Mouse (Mus musculus) lung, embryonic 15.5 days (tissue): Measurements from ENCODE around the gene Bcar1. TPM values are rescaled to one million over a fixed set of nuclear protein-coding genes. Genes with fewer than 3 reads are reported as not detected.

Experiments used
- ATAC-seq: fragments of 200-750 bp; cut with Nextera tagmentation; 2 replicates; pipeline ENCODE4 v1.8.0; 2017; ENCODE audit warnings: moderate number of reproducible peaks, borderline replicate concordance; ENCODE audit not compliant: low FRiP score, low TSS enrichment; ENCODE audit errors: extremely low read depth
- H3K27ac ChIP-seq: fragments of 300-500 bp; sonication (generic); 2 replicates; pipeline ENCODE4 v1.5.1; 2015; ENCODE audit warnings: moderate library complexity, mild to moderate bottlenecking, inconsistent platforms
- H3K27me3 ChIP-seq: fragments of 300-500 bp; sonication (generic); 2 replicates; pipeline ENCODE4 v1.6.1; 2015; ENCODE audit warnings: inconsistent platforms
- H3K36me3 ChIP-seq: fragments of 300-500 bp; sonication (generic); 2 replicates; pipeline ENCODE4 v1.6.1; 2015; ENCODE audit warnings: inconsistent platforms
- H3K4me1 ChIP-seq: fragments of 300-500 bp; sonication (generic); 2 replicates; pipeline ENCODE4 v1.6.1; 2015; ENCODE audit warnings: inconsistent platforms
- H3K4me2 ChIP-seq: fragments of 300-500 bp; sonication (generic); 2 replicates; pipeline ENCODE4 v1.6.1; 2015; ENCODE audit warnings: inconsistent platforms, mild to moderate bottlenecking, moderate library complexity
- H3K4me3 ChIP-seq: fragments of 300-500 bp; sonication (generic); 2 replicates; pipeline ENCODE4 v1.5.1; 2015; ENCODE audit warnings: mild to moderate bottlenecking, inconsistent platforms
- H3K9ac ChIP-seq: fragments of 300-500 bp; sonication (generic); 2 replicates; pipeline ENCODE4 v1.6.1; 2015; ENCODE audit warnings: inconsistent platforms
- H3K9me3 ChIP-seq: fragments of 300-500 bp; sonication (generic); 2 replicates; pipeline ENCODE4 v1.6.1; 2016; ENCODE audit warnings: inconsistent platforms
- WGBS: fragments of 180-500 bp; shearing (Covaris S2); methylation state at CpG from one replicate; pipeline ENCODE4 v1.1.7; 2015; 5-methylcytosine and 5-hydroxymethylcytosine counted together
- polyA plus RNA-seq: library from polyadenylated mRNA; unstranded; fragments of >200 nt; fragmentation: Nextera tagmentation; extraction: Ambion mirVana; gene quantifications from 2 replicates; pipeline ENCODE4 v1.2.1, GENCODE M21; 2015

Gene Bcar1
- polyA plus RNA-seq, 1 experiment from 2014 or later = 42.6 TPM

- no peak for ATAC-seq
- Histone ChIP-seq H3K4me1 (no peaks in the 10 kb centered on the region), H3K9ac (no peak overlapping the region), H3K36me3 (peaks cover 13% of the 10 kb centered on the region; the same call in 1 of the 2 replicates), H3K4me2 (no peak overlapping the region), H3K4me3 (no peak overlapping the region), H3K9me3 (no peaks in the 10 kb centered on the region), H3K27ac (no peak overlapping the region), H3K27me3 (no peaks in the 10 kb centered on the region)
- WGBS = 90% methylated on average over 10 of the region's 10 CpGs
These were observed 37.3 kb upstream of the Bcar1 start for GRCm38 (mm10) chr8:111780697-111781424.

GRCm38 (mm10) chr8:111779690-111780089 lies 36.1 kb upstream of the Bcar1 start:
- H3K4me1 ChIP-seq = no peaks in the 10 kb centered on the region
- 76% methylated on average over 7 of the region's 7 CpGs for WGBS
- H3K4me3 ChIP-seq = no peak overlapping the region
- H3K27ac ChIP-seq = no peak overlapping the region
- peaks cover 16% of the 10 kb centered on the region for H3K36me3 ChIP-seq
- no peaks in the 10 kb centered on the region for H3K9me3 ChIP-seq
- no peak overlapping the region for H3K4me2 ChIP-seq
- ATAC-seq = no peak
- no peak overlapping the region for H3K9ac ChIP-seq
- no peaks in the 10 kb centered on the region for H3K27me3 ChIP-seq

DNA sequence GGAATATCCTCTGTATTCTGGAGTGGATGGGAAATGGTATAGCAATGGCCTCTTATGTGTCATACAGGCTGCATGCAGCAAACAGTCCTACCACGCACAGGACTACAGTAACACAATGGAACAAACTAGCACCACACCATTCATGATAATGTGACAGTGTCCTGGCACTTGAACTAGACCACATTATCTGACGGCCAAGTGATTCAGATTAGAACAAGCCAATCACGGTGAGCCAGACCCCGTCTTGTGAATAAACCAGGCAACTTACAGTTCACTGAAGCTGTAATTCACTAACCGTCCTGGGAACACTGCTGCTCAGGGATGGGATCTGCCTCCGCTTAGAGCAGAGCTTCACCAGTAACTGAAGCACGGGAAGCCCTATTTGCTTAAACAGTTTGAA lies 35.2 kb upstream of the Bcar1 start:
- H3K4me2 ChIP-seq = no peak overlapping the region
- H3K27ac ChIP-seq = peak overlapping the region; percentile 19; the same call in 1 of the 2 replicates
- peak; percentile 49; the same call in 1 of the 2 replicates for ATAC-seq
- H3K9me3 ChIP-seq = no peaks in the 10 kb centered on the region
- no peaks in the 10 kb centered on the region for H3K27me3 ChIP-seq
- no peaks in the 10 kb centered on the region for H3K4me1 ChIP-seq
- peaks cover 21% of the 10 kb centered on the region for H3K36me3 ChIP-seq
- no peak overlapping the region for H3K4me3 ChIP-seq
- no peak overlapping the region for H3K9ac ChIP-seq
- 59% methylated on average over 7 of the region's 7 CpGs for WGBS

- Histone ChIP-seq H3K4me2 (no peak overlapping the region), H3K9ac (no peak overlapping the region), H3K36me3 (peaks cover 21% of the 10 kb centered on the region), H3K4me3 (no peak overlapping the region), H3K4me1 (peaks cover 6% of the 10 kb centered on the region; the same call in 1 of the 2 replicates), H3K27ac (no peak overlapping the region), H3K27me3 (no peaks in the 10 kb centered on the region), H3K9me3 (no peaks in the 10 kb centered on the region)
- WGBS = 90% methylated on average over 4 of the region's 4 CpGs
- ATAC-seq = no peak
These were observed 32.9 kb upstream of the Bcar1 start for GRCm38 (mm10) chr8:111776492-111776891.

DNA sequence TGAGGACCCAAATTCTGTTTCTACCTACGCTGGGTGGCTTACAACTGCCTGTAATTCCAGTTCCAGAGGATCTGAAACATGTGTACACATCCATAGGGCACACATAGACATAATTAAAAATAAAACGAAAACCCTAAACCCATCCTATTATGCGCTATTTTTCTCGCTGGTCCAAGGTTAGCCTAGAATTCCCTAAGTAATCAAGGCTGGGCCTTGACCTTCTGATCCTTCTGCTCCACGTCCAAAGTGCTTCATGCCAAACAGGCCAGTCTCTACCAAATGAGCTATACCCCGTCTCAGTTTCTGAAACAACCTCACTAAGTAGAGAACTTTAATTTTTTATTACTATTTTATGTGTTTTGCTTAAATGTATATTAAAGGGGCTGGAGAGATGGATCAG lies 32.2 kb upstream of the Bcar1 start:
- H3K27me3 ChIP-seq = no peaks in the 10 kb centered on the region
- H3K36me3 ChIP-seq = peaks cover 21% of the 10 kb centered on the region
- H3K27ac ChIP-seq = no peak overlapping the region
- H3K4me1 ChIP-seq = peaks cover 10% of the 10 kb centered on the region; the same call in 1 of the 2 replicates
- H3K4me2 ChIP-seq = no peak overlapping the region
- ATAC-seq = no peak
- H3K9me3 ChIP-seq = no peaks in the 10 kb centered on the region
- WGBS = 93% methylated on average over 6 of the region's 6 CpGs
- no peak overlapping the region for H3K4me3 ChIP-seq
- no peak overlapping the region for H3K9ac ChIP-seq

DNA sequence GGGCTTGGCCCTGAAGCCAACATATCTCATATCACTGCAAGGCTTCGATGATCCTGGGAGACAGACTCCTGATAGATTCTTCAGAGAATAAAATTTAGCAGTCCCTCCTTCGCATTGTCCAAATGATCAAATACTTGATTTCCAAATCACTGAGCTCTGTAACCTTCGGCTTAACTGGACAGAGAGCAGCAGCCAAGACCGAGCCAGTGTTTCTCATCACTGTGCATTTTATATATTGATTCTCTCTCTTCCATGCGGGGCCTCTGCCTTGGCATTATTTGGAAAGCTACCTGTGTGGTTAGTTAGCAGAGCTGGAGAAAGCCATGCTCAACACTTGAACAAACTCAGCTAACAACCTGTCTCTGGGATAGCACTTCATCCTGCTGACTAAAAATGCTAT lies 29.9 kb upstream of the Bcar1 start:
- Histone ChIP-seq H3K4me3 (no peak overlapping the region), H3K9me3 (no peaks in the 10 kb centered on the region), H3K27me3 (no peaks in the 10 kb centered on the region), H3K4me1 (peaks cover 15% of the 10 kb centered on the region), H3K9ac (no peak overlapping the region), H3K27ac (no peak overlapping the region), H3K4me2 (no peak overlapping the region), H3K36me3 (peaks cover 18% of the 10 kb centered on the region)
- ATAC-seq = no peak
- 94% methylated on average over 5 of the region's 5 CpGs for WGBS

GRCm38 (mm10) chr8:111773057-111773456 lies 29.4 kb upstream of the Bcar1 start:
- no peak for ATAC-seq
- Histone ChIP-seq H3K4me1 (peaks cover 15% of the 10 kb centered on the region), H3K9me3 (no peaks in the 10 kb centered on the region), H3K4me3 (no peak overlapping the region), H3K27me3 (no peaks in the 10 kb centered on the region), H3K4me2 (no peak overlapping the region), H3K27ac (no peak overlapping the region), H3K36me3 (peaks cover 20% of the 10 kb centered on the region), H3K9ac (no peak overlapping the region)
- WGBS = 83% methylated on average over 7 of the region's 7 CpGs

GRCm38 (mm10) chr8:111772083-111772482 lies 28.5 kb upstream of the Bcar1 start:
- Histone ChIP-seq H3K4me3 (no peak overlapping the region), H3K9ac (no peak overlapping the region), H3K4me2 (no peak overlapping the region), H3K36me3 (peaks cover 23% of the 10 kb centered on the region), H3K4me1 (peaks cover 15% of the 10 kb centered on the region), H3K9me3 (no peaks in the 10 kb centered on the region), H3K27me3 (no peaks in the 10 kb centered on the region), H3K27ac (no peak overlapping the region)
- WGBS = 87% methylated on average over 9 of the region's 9 CpGs
- no peak for ATAC-seq

DNA sequence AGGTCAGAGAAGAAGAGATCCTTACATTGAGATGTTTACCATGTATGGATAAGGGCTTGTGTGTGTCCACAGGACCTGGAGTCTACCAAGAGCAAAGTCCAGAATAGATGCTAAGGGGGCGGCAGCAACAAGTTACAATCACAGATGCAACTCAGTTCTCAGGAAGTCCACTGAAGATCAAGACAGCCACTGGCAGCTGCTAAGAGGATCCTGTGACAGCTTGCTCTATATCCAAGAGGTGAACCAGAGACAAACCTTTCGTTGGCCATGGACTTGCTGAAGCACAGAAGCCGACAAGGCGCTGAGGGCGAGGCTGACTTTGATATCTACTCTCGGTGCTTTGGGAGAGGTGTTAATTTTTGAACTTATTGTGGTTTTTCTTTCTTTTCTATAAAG lies 28.0 kb upstream of the Bcar1 start:
- Histone ChIP-seq H3K27ac (peak overlapping the region; percentile 11; the same call in 1 of the 2 replicates), H3K9ac (no peak overlapping the region), H3K4me2 (no peak overlapping the region), H3K9me3 (no peaks in the 10 kb centered on the region), H3K36me3 (peaks cover 27% of the 10 kb centered on the region), H3K4me3 (no peak overlapping the region), H3K27me3 (no peaks in the 10 kb centered on the region), H3K4me1 (peaks cover 15% of the 10 kb centered on the region)
- WGBS = 81% methylated on average over 6 of the region's 6 CpGs
- ATAC-seq = no peak; the same call in 1 of the 2 replicates

DNA sequence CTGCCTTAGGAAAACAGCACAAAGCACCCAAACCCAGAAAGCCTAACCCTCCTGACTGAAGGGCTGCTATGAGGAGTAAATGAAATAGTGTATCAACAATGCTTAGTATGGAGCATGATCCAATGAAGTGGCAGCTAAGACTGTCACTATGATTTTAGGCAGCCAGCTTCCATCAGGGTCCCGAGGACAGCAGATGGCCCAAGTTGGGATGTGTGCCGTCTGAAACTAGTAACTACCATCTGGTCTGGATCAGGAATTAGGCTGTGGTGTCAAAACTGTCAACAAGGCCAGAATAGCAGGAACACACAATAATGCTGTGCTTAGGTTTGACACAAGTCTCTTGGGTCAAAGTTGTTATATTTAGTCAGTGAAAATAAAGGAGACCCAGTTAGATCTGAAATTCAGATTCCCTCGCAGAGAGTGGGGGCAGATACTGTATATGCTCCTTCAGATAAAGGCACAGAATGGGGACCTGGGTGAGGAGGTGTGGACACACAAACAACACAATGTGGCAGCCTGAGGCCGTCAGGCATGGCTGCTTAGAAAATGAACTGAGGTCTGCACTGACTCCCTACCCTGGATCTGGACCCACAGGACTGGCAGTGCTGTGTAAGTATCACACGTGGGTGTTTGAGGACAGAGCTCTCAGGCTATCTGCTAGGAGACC lies 27.5 kb upstream of the Bcar1 start:
- no peak overlapping the region for H3K4me2 ChIP-seq
- H3K36me3 ChIP-seq = peaks cover 27% of the 10 kb centered on the region
- no peak overlapping the region for H3K4me3 ChIP-seq
- ATAC-seq = peak; percentile 79; the same call in 1 of the 2 replicates
- no peak overlapping the region for H3K9ac ChIP-seq
- H3K27me3 ChIP-seq = no peaks in the 10 kb centered on the region
- H3K27ac ChIP-seq = peak overlapping the region; percentile 11; the same call in 1 of the 2 replicates
- peaks cover 15% of the 10 kb centered on the region for H3K4me1 ChIP-seq
- WGBS = 53% methylated on average over 5 of the region's 5 CpGs
- no peaks in the 10 kb centered on the region for H3K9me3 ChIP-seq

GRCm38 (mm10) chr8:111769764-111770428 lies 26.3 kb upstream of the Bcar1 start:
- no peaks in the 10 kb centered on the region for H3K9me3 ChIP-seq
- no peak overlapping the region for H3K4me2 ChIP-seq
- H3K27ac ChIP-seq = no peak overlapping the region
- ATAC-seq = peak; percentile 66
- no peak overlapping the region for H3K9ac ChIP-seq
- 50% methylated on average over 12 of the region's 12 CpGs for WGBS
- no peak overlapping the region for H3K4me3 ChIP-seq
- peaks cover 15% of the 10 kb centered on the region for H3K4me1 ChIP-seq
- no peaks in the 10 kb centered on the region for H3K27me3 ChIP-seq
- H3K36me3 ChIP-seq = peaks cover 33% of the 10 kb centered on the region

DNA sequence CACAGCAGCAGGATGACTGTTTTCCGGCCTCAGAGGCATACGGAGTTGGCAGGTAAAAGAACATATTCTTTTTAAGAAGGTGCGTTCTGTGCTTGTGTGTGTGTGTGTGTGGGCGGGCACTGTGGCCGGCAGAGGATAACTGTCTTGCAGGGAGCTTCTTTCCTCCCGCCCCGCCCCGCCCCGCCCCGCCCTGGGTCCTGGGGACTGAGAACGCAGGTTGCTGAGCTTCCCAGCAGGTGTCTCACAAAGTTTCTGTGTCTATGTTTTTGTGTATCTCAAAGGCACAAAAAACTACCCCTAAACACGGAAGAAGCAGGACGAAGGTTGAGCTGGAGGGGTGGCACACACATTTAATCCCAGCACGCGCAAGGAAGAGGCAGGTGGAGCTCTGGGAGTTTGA lies 25.7 kb upstream of the Bcar1 start:
- Histone ChIP-seq H3K4me3 (no peak overlapping the region), H3K36me3 (peaks cover 27% of the 10 kb centered on the region), H3K27me3 (no peaks in the 10 kb centered on the region), H3K9ac (no peak overlapping the region), H3K9me3 (no peaks in the 10 kb centered on the region), H3K4me1 (peaks cover 15% of the 10 kb centered on the region), H3K4me2 (no peak overlapping the region), H3K27ac (no peak overlapping the region)
- 81% methylated on average over 15 of the region's 15 CpGs for WGBS
- ATAC-seq = no peak
